Mouse (Mus musculus) liver, postnatal 0 days (tissue): ENCODE results near the gene Olfr1158.

Source experiments
- CTCF ChIP-seq: sonication (generic); IDR thresholded peaks from 2 replicates; pipeline ENCODE4 v1.5.1; 2016; ENCODE audit warnings: antibody characterized with exemption, low read depth
- EP300 ChIP-seq: IDR thresholded peaks from 2 replicates; pipeline ENCODE4 v1.6.1; 2016; ENCODE audit warnings: antibody characterized with exemption, low read depth, mild to moderate bottlenecking

DNA sequence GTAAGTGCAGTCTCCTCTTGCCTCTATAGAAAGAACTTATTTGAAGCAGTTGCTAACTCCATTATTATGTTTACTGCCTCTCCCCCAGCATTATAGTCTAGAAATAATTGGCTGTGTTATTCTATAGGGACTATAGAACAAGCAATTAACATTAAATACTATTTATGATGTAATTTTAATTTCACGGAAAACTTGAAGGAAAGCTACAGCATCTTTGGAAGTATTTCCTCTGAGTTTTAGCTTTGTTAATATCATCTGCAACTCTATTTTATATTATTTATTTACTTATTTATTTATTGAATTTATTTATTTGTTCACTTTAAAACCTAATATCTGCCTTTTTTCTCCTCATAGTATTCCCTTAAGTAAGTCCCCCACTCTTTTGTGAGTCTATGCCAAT lies 44.9 kb upstream of the Olfr1158 start, which contains the start of gene Olfr1155:
- TF ChIP-seq CTCF: no peak
- no peak for TF ChIP-seq EP300
